Mouse (Mus musculus) heart, adult 9 months (tissue): ENCODE results near the gene H2al1h.
"Not testable (repeated sequence)": the region's sequence is repeated elsewhere in the genome, so short reads cannot be mapped to it uniquely, and the experiment has no call there.

Experiments used
- DNase-seq, 2 experiments: peaks; one replicate each; pipeline ENCODE4 v3.0.0; 2022; ENCODE audit warnings: low spot score in 2 of 2

H2al1h gene

DNA sequence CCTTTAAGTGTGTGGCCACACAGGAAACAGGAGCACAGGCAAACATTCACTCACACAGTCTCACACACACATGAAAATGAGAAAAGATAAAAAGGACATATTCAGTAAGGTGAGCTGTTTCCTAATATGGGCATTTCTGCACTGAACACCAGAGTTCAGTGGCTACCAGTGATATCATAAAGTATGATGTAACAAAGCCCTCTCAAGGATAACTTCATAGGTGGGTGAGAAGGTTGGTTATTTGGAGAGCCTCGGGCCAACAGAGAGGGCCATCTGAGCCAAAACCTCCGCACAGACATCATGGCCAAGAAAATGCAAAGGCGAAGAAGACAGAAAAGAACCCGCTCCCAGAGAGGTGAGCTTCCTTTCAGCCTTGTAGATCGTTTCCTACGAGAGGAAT lies at the start of gene H2al1h:
Gene H2al1h (plus strand): TSS at position 301 of the 400 bp plus-strand sequence.
- not testable (repeated sequence) for DNase-seq

DNA sequence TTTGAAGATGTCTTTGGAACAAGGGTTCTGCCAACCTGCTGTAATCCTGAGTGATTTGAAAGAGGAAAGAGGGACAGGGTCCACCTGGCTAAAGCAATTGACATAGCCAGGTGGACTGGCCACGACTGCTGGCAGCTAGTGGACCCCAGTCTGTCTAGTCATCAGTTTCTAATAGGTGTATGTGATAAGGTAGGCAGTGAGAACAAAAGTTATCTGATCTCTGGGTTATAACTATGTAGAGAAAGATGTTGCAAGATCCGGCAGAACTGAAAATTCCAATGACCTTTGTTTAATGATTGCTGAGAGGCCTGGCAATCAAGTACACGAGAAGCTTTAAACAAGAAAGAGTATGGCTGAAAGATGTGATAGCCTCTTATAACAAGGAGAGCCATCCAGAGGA lies 48.1 kb upstream of the H2al1h start:
- no peak for DNase-seq

DNA sequence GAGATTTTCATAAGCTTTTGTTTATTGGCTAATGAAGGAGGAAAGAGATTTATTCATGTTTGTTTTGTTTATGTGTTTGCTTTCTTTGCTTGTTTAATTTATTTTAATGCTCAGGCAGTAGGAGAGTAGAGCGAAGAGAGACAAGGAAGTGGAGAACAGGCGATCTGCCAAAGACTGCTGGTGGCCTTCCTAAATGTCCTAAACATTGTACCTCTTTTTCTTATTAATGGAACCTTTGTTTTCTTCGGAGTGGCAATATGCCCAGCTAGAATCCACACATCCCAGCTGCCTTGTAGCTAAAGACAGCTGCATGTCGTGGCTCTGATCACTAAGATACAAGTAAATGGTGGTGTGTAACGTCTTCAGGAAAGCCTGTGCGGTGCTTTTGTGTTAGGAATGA lies 44.2 kb upstream of the H2al1h start:
- no peak for DNase-seq

DNA sequence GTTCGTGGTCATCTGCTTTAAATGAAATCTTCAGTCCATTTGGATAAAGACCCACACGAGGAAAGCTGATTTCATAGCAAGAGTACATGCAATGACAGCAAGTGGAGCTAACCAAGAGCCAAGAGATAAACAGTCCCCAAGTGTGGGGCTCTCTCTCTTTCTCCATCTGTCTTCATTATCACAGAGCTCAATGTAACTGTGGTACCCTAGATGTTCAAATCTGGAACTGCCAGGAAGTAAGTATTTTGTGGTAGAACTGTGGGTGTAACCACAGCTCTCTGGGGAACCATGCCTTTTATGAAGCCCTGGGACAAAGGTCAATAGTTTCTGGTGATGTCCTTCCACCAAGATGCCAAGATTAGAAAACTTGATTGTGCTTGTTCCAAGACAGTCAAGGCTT lies 40.6 kb upstream of the H2al1h start:
- no peak for DNase-seq

DNA sequence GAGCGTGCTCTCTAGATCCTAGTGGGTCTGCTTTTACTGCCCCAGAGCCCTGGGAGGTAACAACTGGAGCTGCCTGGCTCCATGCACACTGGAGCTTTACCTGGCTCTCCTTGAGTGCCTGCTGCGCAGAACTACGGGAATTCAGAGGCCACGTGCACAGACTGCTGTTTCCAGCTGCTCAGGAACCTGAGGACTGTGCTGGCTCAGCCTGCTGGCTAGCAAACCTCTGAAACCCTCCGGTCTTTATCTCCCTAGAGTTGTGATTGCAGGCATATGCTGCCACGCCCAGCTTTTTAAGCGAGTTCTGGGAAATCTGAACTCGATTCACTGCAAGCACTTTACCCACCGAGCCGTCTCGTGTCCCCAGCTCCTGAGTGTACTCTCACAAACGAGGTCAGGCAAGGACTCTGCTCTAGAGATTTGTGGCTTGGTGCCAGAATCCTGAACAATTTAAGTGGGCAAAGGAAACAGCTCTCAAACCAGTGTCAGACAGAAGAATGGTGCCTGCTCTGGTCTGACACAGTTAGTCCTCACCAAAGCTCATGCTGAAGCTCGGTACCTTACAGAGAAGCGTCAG lies 32.9 kb upstream of the H2al1h start:
- peak; percentile 1 to 28 for DNase-seq

DNA sequence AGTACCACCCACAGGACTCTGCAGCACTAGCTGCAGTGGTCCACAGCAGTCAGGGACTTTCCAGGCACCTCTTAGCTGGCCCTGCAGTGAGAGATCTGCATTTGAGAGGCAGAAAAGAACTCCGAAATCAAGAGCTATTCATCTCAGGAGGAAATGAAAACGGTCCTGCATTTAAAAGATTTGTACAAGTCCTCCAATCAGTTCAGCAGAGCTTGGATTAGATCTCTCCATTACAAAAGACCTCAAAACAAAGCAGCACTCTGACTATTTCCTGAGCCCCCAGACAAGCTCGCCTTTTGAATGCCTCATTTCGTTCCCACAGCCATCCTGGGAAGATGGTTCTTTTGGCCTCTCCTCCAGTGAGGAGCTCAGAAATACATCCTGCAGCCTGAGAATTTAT lies 32.0 kb upstream of the H2al1h start:
- no peak for DNase-seq

DNA sequence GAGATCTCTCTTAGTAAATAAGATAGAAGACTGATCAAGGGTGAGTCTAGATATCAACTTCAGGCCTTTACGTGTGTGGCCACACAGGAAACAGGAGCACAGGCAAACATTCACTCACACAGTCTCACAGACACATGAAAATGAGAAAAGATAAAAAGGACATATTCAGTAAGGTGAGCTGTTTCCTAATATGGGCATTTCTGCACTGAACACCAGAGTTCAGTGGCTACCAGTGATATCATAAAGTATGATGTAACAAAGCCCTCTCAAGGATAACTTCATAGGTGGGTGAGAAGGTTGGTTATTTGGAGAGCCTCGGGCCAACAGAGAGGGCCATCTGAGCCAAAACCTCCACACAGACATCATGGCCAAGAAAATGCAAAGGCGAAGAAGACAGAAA lies 22.3 kb upstream of the H2al1h start, which contains the start of gene H2al1a:
Gene H2al1a (plus strand): TSS at position 301 of the 400 bp plus-strand sequence.
- not testable (repeated sequence) for DNase-seq

DNA sequence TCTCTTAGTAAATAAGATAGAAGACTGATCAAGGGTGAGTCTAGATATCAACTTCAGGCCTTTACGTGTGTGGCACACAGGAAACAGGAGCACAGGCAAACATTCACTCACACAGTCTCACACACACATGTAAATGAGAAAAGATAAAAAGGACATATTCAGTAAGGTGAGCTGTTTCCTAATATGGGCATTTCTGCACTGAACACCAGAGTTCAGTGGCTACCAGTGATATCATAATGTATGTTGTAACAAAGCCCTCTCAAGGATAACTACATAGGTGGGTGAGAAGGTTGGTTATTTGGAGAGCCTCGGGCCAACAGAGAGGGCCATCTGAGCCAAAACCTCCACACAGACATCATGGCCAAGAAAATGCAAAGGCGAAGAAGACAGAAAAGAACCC lies 19.2 kb upstream of the H2al1h start, which contains the start of gene H2al1b:
Gene H2al1b (plus strand): TSS at position 301 of the 400 bp plus-strand sequence.
- not testable (repeated sequence) for DNase-seq

DNA sequence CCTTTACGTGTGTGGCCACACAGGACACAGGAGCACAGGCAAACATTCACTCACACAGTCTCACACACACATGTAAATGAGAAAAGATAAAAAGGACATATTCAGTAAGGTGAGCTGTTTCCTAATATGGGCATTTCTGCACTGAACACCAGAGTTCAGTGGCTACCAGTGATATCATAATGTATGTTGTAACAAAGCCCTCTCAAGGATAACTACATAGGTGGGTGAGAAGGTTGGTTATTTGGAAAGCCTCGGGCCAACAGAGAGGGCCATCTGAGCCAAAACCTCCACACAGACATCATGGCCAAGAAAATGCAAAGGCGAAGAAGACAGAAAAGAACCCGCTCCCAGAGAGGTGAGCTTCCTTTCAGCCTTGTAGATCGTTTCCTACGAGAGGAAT lies 15.9 kb upstream of the H2al1h start, which contains the start of gene H2al1c:
Gene H2al1c (plus strand): TSS at position 301 of the 400 bp plus-strand sequence.
- not testable (repeated sequence) for DNase-seq

DNA sequence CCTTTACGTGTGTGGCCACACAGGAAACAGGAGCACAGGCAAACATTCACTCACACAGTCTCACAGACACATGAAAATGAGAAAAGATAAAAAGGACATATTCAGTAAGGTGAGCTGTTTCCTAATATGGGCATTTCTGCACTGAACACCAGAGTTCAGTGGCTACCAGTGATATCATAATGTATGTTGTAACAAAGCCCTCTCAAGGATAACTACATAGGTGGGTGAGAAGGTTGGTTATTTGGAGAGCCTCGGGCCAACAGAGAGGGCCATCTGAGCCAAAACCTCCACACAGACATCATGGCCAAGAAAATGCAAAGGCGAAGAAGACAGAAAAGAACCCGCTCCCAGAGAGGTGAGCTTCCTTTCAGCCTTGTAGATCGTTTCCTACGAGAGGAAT lies 12.8 kb upstream of the H2al1h start, which contains the start of gene H2al1d:
Gene H2al1d (plus strand): TSS at position 301 of the 400 bp plus-strand sequence.
- DNase-seq, result not testable (repeated sequence)

DNA sequence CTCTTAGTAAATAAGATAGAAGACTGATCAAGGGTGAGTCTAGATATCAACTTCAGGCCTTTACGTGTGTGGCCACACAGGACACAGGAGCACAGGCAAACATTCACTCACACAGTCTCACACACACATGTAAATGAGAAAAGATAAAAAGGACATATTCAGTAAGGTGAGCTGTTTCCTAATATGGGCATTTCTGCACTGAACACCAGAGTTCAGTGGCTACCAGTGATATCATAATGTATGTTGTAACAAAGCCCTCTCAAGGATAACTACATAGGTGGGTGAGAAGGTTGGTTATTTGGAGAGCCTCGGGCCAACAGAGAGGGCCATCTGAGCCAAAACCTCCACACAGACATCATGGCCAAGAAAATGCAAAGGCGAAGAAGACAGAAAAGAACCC lies 9.7 kb upstream of the H2al1h start, which contains the start of gene H2al1e:
Gene H2al1e (plus strand): TSS at position 301 of the 400 bp plus-strand sequence.
- not testable (repeated sequence) for DNase-seq

DNA sequence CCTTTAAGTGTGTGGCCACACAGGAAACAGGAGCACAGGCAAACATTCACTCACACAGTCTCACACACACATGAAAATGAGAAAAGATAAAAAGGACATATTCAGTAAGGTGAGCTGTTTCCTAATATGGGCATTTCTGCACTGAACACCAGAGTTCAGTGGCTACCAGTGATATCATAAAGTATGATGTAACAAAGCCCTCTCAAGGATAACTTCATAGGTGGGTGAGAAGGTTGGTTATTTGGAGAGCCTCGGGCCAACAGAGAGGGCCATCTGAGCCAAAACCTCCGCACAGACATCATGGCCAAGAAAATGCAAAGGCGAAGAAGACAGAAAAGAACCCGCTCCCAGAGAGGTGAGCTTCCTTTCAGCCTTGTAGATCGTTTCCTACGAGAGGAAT lies 6.4 kb upstream of the H2al1h start, which contains the start of gene H2al1f:
Gene H2al1f (plus strand): TSS at position 301 of the 400 bp plus-strand sequence.
- DNase-seq, result not testable (repeated sequence)

DNA sequence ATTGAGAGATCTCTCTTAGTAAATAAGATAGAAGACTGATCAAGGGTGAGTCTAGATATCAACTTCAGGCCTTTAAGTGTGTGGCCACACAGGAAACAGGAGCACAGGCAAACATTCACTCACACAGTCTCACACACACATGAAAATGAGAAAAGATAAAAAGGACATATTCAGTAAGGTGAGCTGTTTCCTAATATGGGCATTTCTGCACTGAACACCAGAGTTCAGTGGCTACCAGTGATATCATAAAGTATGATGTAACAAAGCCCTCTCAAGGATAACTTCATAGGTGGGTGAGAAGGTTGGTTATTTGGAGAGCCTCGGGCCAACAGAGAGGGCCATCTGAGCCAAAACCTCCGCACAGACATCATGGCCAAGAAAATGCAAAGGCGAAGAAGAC lies 3.3 kb upstream of the H2al1h start, which contains the start of gene H2al1g:
Gene H2al1g (plus strand): TSS at position 301 of the 400 bp plus-strand sequence.
- not testable (repeated sequence) for DNase-seq

DNA sequence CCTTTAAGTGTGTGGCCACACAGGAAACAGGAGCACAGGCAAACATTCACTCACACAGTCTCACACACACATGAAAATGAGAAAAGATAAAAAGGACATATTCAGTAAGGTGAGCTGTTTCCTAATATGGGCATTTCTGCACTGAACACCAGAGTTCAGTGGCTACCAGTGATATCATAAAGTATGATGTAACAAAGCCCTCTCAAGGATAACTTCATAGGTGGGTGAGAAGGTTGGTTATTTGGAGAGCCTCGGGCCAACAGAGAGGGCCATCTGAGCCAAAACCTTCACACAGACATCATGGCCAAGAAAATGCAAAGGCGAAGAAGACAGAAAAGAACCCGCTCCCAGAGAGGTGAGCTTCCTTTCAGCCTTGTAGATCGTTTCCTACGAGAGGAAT lies 3.1 kb downstream of the H2al1h start, which contains the start of gene H2al1i:
Gene H2al1i (plus strand): TSS at position 301 of the 400 bp plus-strand sequence.
- not testable (repeated sequence) for DNase-seq

DNA sequence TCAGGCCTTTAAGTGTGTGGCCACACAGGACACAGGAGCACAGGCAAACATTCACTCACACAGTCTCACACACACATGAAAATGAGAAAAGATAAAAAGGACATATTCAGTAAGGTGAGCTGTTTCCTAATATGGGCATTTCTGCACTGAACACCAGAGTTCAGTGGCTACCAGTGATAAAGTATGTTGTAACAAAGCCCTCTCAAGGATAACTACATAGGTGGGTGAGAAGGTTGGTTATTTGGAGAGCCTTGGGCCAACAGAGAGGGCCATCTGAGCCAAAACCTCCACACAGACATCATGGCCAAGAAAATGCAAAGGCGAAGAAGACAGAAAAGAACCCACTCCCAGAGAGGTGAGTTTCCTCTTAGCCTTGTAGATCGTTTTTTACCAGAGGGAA lies 6.2 kb downstream of the H2al1h start, which contains the start of gene H2al1j:
Gene H2al1j (plus strand): TSS at position 301 of the 400 bp plus-strand sequence.
- not testable (repeated sequence) for DNase-seq

DNA sequence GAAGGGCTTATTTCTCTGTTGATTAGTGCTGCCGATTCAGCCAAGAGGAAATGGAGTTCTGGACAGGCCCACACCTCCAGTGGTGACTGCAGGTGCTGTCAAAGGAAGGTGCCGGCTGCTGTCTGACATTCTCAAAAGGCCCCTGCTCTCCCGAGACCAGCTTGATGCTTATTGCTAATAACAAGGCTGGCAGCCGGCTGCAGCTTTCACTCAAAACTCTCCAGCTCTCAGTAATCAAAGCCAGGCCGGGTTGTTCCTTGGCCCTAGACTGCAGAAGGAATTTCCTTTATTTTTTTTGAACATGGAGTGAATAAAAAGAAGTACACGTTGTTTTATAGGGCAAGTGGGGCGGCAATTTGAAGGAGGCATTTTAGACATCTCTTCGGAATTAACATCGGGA lies 24.5 kb downstream of the H2al1h start:
- no peak for DNase-seq

DNA sequence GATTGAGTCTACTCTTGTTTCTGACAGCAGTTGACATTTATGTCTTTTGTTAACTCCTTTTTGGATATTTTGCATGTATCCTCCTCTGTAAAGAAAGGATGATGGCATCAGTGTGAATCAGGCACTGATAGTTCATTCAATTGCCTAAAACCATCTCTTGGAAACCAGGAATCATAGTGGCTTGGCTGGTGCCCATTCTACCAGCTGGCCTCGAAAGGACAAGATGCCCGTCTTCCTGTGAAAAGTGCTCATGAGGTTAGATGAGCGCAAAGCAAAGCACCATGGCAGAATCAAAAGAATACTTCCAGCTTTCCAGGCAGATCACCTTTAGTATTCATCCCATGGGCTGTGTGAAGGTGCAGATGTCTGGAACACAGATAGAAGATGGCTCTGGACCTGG lies 25.5 kb downstream of the H2al1h start:
- no peak for DNase-seq

DNA sequence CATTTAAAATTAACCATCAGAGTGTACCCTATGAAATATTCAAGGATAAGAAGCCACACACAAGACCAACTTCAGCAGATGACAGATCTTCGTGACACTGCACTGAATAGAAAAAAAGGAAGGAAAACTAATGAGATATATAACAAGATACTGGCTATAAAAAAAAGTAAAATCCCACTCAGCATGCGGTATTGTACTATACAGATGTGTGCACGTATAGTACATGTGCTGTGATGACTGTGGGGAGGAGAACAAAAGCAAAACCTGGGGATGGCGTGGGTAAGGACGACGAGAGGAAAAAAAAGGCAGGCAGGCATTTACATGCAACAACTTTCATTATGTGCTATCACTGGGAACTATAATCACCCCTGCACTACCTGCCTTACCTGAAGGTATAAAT lies 39.5 kb downstream of the H2al1h start:
- no peak for DNase-seq

DNA sequence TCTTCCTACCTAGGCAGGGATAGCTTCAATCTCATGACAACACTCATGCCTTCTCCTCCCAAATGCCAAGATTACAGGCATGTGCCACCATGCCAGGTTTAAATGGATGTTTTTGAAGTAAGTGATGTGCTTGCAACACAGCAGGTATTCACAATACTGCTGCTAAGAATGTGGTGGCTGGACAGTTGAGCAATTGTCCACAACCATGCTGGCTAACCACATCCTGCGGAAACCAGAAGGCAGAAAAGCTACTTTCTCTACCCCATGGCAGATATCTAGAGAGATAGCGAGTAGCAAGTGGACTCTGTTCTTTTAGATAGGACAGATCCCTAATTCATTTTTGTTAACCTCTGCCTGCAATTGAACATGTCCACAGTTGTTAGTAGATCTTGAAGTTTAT lies 40.0 kb downstream of the H2al1h start:
- no peak for DNase-seq

DNA sequence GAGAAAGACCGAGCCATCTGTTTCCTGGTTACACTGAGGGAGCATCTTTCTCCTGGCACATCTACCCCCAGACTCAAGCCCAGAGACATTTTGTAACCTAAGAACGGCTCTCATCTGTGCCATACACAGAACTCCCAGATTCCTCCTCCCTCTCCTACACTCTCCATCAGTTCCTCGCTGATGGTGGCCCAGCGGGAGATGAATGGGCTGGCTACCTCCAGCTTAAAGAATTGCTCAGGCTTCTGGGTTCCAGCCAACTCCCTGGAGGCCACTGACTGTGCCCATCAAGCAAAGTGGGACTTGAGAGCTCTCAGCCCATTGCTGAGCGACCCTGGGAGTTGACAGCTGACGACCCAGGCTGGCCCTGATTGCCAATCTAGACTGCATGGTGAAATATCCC lies 42.6 kb downstream of the H2al1h start:
- DNase-seq, result no peak

DNA sequence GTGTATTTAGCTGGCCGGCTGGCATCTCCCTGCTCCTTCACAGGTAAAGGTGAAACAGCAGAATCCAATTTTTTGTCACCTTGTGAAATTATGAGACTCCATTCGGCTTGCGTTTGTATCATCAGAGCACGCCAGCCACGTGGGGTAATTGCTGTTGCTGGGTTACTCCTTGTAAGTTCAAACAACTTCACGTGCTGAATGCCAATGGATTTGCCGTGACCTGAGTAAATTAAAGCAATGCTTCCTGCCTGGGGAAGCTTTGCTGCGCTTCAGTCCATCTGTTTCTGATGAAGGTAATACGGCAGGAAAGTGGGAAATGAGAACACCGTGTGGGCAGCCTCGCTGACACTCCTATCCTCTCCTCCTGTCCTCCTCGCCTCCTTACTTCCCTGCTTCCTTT lies 43.9 kb downstream of the H2al1h start:
- DNase-seq, result no peak
